25 mouse cellular contexts compared by ENCODE assay signal in genomic region chr1:186673166-186673565, GRCm38 (mm10). TPM values are rescaled to one million over a fixed set of nuclear protein-coding genes. Genes with fewer than 3 reads are reported as not detected.
"Had no signal": no experiment of that assay in that cellular context is flagged by ENCODE, and none has a peak within 500 bp of the region (broad histone marks: within the 10 kb centered on the region; RNA-seq: fewer than 3 reads in every experiment).

No protein-coding gene starts in this region.

- ATAC-seq: inflammation-experienced regulatory T-cells, adult 6 months; intestine, embryonic 15.5 days; intestine, postnatal 0 days had no signal

- DNase-seq: gastrocnemius, adult 2 months; gastrocnemius, postnatal 10 days; gastrocnemius, postnatal 25 days; heart, adult 18-20 months; heart, postnatal 10 days; heart, postnatal 4 days; kidney, adult 18-20 months; kidney, adult 8-10 months; kidney, postnatal 10 days; kidney, postnatal 25 days; kidney, postnatal 4 days; liver; liver, embryonic 13.5 days had no signal

- H3K4me3 ChIP-seq: gastrocnemius, adult 2 months; heart, embryonic 10.5 days; heart, embryonic 12.5 days; hindbrain, embryonic 12.5 days; intestine, embryonic 15.5 days; layer of hippocampus, adult 2 months; left cerebral cortex, adult 2 months; liver, embryonic 13.5 days; liver, embryonic 15.5 days had no signal

- H3K4me2 ChIP-seq: heart, embryonic 12.5 days; hindbrain, embryonic 12.5 days; hindbrain, embryonic 14.5 days; intestine, embryonic 15.5 days; liver, embryonic 11.5 days; liver, embryonic 13.5 days; liver, embryonic 15.5 days had no signal

- H3K9ac ChIP-seq: heart, embryonic 12.5 days; hindbrain, embryonic 12.5 days; hindbrain, embryonic 14.5 days; intestine, embryonic 15.5 days; liver, embryonic 13.5 days; liver, embryonic 15.5 days had no signal

- H3K36me3 ChIP-seq: heart, embryonic 12.5 days; hindbrain, embryonic 12.5 days; intestine, embryonic 15.5 days; liver, embryonic 13.5 days; liver, embryonic 15.5 days had no signal

- H3K9me3 ChIP-seq: heart, embryonic 10.5 days; heart, embryonic 12.5 days; hindbrain, embryonic 12.5 days; intestine, embryonic 15.5 days; liver, embryonic 13.5 days; liver, embryonic 15.5 days had no signal

- H3K27me3 ChIP-seq: heart, embryonic 12.5 days; hindbrain, embryonic 12.5 days; intestine, embryonic 15.5 days; liver, embryonic 13.5 days; liver, embryonic 15.5 days had no signal

- H3K27ac ChIP-seq: gastrocnemius, adult 2 months; heart, embryonic 10.5 days; hindbrain, embryonic 12.5 days; hindbrain, embryonic 14.5 days; intestine, embryonic 15.5 days; layer of hippocampus, adult 2 months; left cerebral cortex, adult 2 months; liver, embryonic 13.5 days; liver, embryonic 15.5 days had no signal

- H3K4me1 ChIP-seq: intestine, embryonic 15.5 days; liver, embryonic 13.5 days; liver, embryonic 15.5 days had no signal

RNA-seq across cellular contexts. Expression of gene Tgfb2, which starts 32.6 kb away (rescaled TPM):
- total RNA-seq: granulocyte monocyte progenitor cell, adult 5-6 weeks had no signal
